Mouse (Mus musculus): ENCODE data around the gene Gm11562.

GRCm38 (mm10) chr11:99583245-99583704 lies 37.0 kb downstream of the Gm11562 start, which contains the start of gene Krtap1-4:
- no peak for TF ChIP-seq POLR2A (IDR thresholded peaks at IDR 0.05; ENCODE audit: control insufficient read depth, extremely low read depth, insufficient read depth, low read length, poor library complexity)
- no peak for TF ChIP-seq CTCF (IDR thresholded peaks at IDR 0.05; ENCODE audit: borderline replicate concordance, control insufficient read depth, extremely low read depth, insufficient read depth, low read length, poor library complexity)

Data from thymus, adult 2 months (tissue).